Mouse (Mus musculus): ENCODE measurements around the gene Serpina16.

The Serpina16 gene

GRCm38 (mm10) chr12:103656848-103657626 is 18.9 kb downstream of the Serpina16 start, which contains the start of gene Serpina6:
Serpina6 (minus strand) TSS chr12:103657212.
- DNase-seq (ENCODE audit: low spot score) = no peak

GRCm38 (mm10) chr12:103655123-103656044 is 20.6 kb downstream of the Serpina16 start:
- no peak for DNase-seq (ENCODE audit: low spot score)

DNA sequence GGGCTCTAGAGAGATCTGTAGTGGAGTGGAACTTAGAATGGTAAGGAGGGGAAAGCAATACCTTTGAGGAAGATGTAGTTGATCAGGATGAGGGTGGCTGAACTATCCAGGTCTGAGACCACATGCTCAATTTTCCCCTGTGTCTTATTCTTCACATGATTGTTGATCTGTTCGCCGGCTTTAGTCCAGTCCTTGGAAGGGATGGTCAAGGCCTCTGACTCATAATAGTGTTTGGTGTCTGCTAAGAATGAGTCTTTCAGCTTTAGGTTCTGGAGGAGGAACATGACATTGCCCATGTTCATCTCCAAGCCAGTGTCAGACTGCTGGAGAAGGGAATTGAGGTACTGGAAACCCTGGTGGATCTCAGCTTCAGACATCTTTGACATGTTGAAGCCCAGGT is 22.1 kb downstream of the Serpina16 start:
- no peak for DNase-seq (ENCODE audit: low spot score)

GRCm38 (mm10) chr12:103646314-103646713 is 29.6 kb downstream of the Serpina16 start:
- DNase-seq (ENCODE audit: low spot score) = no peak

DNA sequence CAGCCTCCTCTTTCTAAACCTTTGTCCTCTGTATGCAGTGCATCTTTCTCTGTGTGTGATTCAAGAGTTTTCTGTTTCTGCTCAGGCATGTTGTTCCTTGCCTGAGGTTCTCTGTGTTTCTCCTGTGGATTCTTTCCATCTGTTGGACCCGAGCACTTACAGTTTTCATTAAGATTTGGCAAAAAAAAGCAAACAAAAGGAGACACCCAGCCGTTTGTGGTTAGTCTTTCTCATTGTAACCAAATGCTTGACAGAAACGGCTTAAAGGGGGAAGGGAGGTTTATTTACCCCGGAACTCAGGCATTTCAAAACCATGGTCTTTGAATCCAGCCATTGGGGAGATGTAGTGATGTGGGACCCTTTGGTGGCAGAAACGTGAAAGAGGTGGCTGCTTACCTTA is 31.3 kb downstream of the Serpina16 start:
- DNase-seq (ENCODE audit: low spot score) = no peak

DNA sequence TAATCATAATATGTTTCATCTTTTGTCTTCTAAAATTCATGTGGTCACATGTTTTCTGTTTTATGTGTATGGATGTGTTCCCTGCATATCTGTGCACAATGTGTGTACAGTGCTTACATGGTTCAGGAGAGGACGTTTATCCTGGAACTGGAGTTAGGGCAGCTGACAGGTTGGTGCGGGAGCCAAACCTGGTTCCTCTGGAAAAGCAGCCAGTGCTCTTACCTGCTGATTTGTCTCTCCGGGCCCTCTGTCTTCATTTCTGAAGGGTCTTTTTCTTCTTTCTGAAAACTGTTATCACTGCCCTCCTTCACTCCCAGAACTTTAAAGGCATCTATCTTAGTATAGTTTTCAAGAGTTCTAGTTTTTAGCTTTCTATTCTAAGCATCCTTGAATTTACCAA is 32.1 kb downstream of the Serpina16 start:
- DNase-seq (ENCODE audit: low spot score) = no peak

DNA sequence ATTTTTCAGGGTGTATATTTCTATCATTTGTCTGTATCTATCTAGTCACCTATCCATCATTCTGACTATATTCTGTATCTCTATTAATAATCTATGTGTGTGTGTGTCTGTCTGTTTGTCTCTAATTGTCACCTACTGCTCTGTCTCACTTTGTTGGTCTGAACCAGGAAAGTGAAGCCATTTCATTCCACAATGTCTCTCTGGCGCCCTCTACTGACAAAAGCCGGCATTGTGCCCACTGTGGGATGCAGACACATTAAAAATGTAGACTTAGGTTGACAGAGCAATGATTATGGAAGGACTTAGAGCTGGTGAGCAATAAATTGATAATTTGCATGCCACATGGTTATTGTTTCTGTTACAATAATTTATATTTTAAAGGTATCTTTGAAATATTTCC is 32.6 kb downstream of the Serpina16 start:
- DNase-seq (ENCODE audit: low spot score) = peak; percentile 90

GRCm38 (mm10) chr12:103635846-103636245 is 40.1 kb downstream of the Serpina16 start:
- no peak for DNase-seq (ENCODE audit: low spot score)

- no peak for DNase-seq (ENCODE audit: low spot score)
These were observed 41.5 kb downstream of the Serpina16 start for GRCm38 (mm10) chr12:103634430-103634829.

DNA sequence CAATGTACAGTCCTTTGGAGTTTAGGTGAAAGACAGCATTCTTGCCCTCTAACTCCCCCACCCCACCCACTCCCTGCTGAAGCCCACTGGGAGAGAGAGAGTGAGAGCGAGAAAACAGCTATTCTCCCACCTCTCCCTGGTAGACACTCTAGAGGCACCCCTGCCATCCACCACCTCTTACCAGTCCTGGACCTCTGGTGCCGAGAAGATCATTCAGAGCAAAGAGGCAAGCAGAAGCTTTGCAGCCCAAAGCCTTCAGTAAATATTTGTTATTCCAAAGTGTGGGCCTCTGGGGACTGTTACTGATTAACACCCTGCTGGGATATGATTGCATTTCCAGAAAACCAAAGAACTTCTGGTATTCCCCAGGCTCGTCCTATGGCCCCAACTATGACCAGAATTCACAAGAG is 44.7 kb downstream of the Serpina16 start, which contains the start of gene Serpina10:
Serpina10 (minus strand) TSS at position 242 of the 410 bp plus-strand sequence.
- no peak for DNase-seq (ENCODE audit: low spot score)

Measured in embryo, embryonic 10.5 days (tissue).